Mouse (Mus musculus) thymus, postnatal 14 days (tissue): ENCODE results near the gene Sec22b.
A peak's percentile ranks its signal among the peaks of the same experiment; 100 is the strongest.

Experiments
- DNase-seq: peaks from one replicate; pipeline ENCODE4 v3.0.0; 2021

Sec22b gene

GRCm38 (mm10) chr3:97941440-97942259 lies 40.7 kb downstream of the Sec22b start:
- no peak for DNase-seq

GRCm38 (mm10) chr3:97942260-97942950 lies 41.4 kb downstream of the Sec22b start:
- DNase-seq: peak; percentile 43

- DNase-seq: no peak
These were observed 43.5 kb downstream of the Sec22b start for GRCm38 (mm10) chr3:97944462-97944861.

- no peak for DNase-seq
These were observed 45.4 kb downstream of the Sec22b start for GRCm38 (mm10) chr3:97946439-97946838.

GRCm38 (mm10) chr3:97948518-97948917 lies 47.5 kb downstream of the Sec22b start:
- no peak for DNase-seq

- no peak for DNase-seq
These were observed 49.0 kb downstream of the Sec22b start for GRCm38 (mm10) chr3:97949946-97950345.

GRCm38 (mm10) chr3:97951134-97951533 lies 50.1 kb downstream of the Sec22b start:
- no peak for DNase-seq

GRCm38 (mm10) chr3:97953196-97953595 lies 52.2 kb downstream of the Sec22b start:
- DNase-seq: no peak

- no peak for DNase-seq
These were observed 55.3 kb downstream of the Sec22b start for GRCm38 (mm10) chr3:97956322-97956721.

GRCm38 (mm10) chr3:97956926-97957325 lies 55.9 kb downstream of the Sec22b start:
- no peak for DNase-seq

GRCm38 (mm10) chr3:97960783-97961594 lies 60.0 kb downstream of the Sec22b start:
- no peak for DNase-seq

- no peak for DNase-seq
These were observed 61.0 kb downstream of the Sec22b start for GRCm38 (mm10) chr3:97961962-97962361.

- DNase-seq: peak; percentile 19
These were observed 63.9 kb downstream of the Sec22b start for GRCm38 (mm10) chr3:97964878-97965353.

- DNase-seq: no peak
These were observed 66.6 kb downstream of the Sec22b start for GRCm38 (mm10) chr3:97967627-97968026.

GRCm38 (mm10) chr3:97968191-97968590 lies 67.2 kb downstream of the Sec22b start:
- DNase-seq: no peak

GRCm38 (mm10) chr3:97969019-97969418 lies 68.0 kb downstream of the Sec22b start:
- no peak for DNase-seq

GRCm38 (mm10) chr3:97971117-97971516 lies 70.1 kb downstream of the Sec22b start:
- peak; percentile 34 for DNase-seq

- DNase-seq: no peak
These were observed 71.2 kb downstream of the Sec22b start for GRCm38 (mm10) chr3:97972200-97972599.

GRCm38 (mm10) chr3:97972707-97973106 lies 71.7 kb downstream of the Sec22b start:
- DNase-seq: no peak
